Mouse (Mus musculus) liver, embryonic 15.5 days (tissue): Measurements from ENCODE around the gene Fgf4. TPM values are rescaled to one million over a fixed set of nuclear protein-coding genes. Genes with fewer than 3 reads are reported as not detected.

ENCODE experiments used
- ATAC-seq: fragments of 200-750 bp; cut with Nextera tagmentation; 2 replicates; pipeline ENCODE4 v1.8.0; 2017; ENCODE audit warnings: moderate number of reproducible peaks, mild to moderate bottlenecking, moderate library complexity; ENCODE audit not compliant: insufficient read depth
- H3K27ac ChIP-seq: fragments of 300-500 bp; sonication (generic); replicated peaks from 2 replicates; pipeline ENCODE4 v1.5.1; 2015; ENCODE audit warnings: mild to moderate bottlenecking, inconsistent platforms
- H3K27me3 ChIP-seq: fragments of 300-500 bp; sonication (generic); 2 replicates; pipeline ENCODE4 v1.6.1; 2015; ENCODE audit warnings: mild to moderate bottlenecking, inconsistent platforms
- H3K36me3 ChIP-seq: fragments of 300-500 bp; sonication (generic); replicated peaks from 2 replicates; pipeline ENCODE4 v1.6.1; 2015; ENCODE audit warnings: moderate library complexity, mild to moderate bottlenecking, inconsistent platforms
- H3K4me1 ChIP-seq: fragments of 300-500 bp; sonication (generic); replicated peaks from 2 replicates; pipeline ENCODE4 v1.6.1; 2015; ENCODE audit warnings: inconsistent platforms
- H3K4me2 ChIP-seq: fragments of 300-500 bp; sonication (generic); 2 replicates; pipeline ENCODE4 v1.6.1; 2015; ENCODE audit warnings: moderate library complexity, mild to moderate bottlenecking, inconsistent platforms
- H3K4me3 ChIP-seq: fragments of 300-500 bp; sonication (generic); replicated peaks from 2 replicates; pipeline ENCODE4 v1.5.1; 2015; ENCODE audit warnings: mild to moderate bottlenecking, inconsistent platforms
- H3K9ac ChIP-seq: fragments of 300-500 bp; sonication (generic); 2 replicates; pipeline ENCODE4 v1.6.1; 2015; ENCODE audit warnings: moderate library complexity, mild to moderate bottlenecking, inconsistent platforms
- H3K9me3 ChIP-seq: fragments of 300-500 bp; sonication (generic); replicated peaks from 2 replicates; pipeline ENCODE4 v1.6.1; 2016; ENCODE audit warnings: inconsistent platforms
- WGBS: fragments of 180-500 bp; shearing (Covaris S2); methylation state at CpG from one replicate; pipeline ENCODE4 v1.1.7; 2015; ENCODE audit warnings: mixed read lengths; ENCODE audit not compliant: insufficient replicate concordance; 5-methylcytosine and 5-hydroxymethylcytosine counted together
- polyA plus RNA-seq: library from polyadenylated mRNA; unstranded; fragments of >200 nt; fragmentation: Nextera tagmentation; extraction: Ambion mirVana; gene quantifications from 2 replicates; pipeline ENCODE4 v1.2.1, GENCODE M21; 2015

Gene Fgf4
- polyA plus RNA-seq, 1 experiment from 2014 or later, result not detected

- Histone ChIP-seq H3K27ac (no peak overlapping the region), H3K4me1 (no peaks in the 10 kb centered on the region), H3K9ac (no peak overlapping the region), H3K4me3 (no peak overlapping the region), H3K9me3 (no peaks in the 10 kb centered on the region), H3K4me2 (no peak overlapping the region), H3K27me3 (peaks cover 47% of the 10 kb centered on the region), H3K36me3 (no peaks in the 10 kb centered on the region)
- ATAC-seq, result no peak
- 47% methylated on average over 3 of the region's 3 CpGs for WGBS
Measured at GRCm38 (mm10) chr7:144851321-144851720, 4.2 kb downstream of the Fgf4 start.

DNA sequence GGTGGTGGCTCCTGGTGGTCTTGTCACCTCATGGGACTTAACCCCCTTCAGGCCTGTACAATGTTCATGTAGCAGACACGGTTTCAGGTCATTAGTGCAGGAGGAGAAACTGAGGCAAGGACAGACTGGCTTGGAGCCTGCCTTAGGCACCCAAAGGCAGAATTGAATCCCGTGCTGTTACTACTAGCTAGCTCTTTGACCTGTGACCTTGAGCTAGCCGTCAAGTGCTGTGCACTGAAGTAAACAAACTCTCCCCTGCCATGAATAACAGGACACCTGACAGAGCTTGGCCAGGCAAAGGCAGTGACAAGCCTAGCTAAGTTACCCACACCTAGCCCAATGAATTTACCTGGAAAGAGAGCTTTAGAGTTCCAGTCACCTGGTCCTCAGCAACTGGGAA is 7.8 kb downstream of the Fgf4 start:
- Histone ChIP-seq H3K4me3 (no peak overlapping the region), H3K4me1 (no peaks in the 10 kb centered on the region), H3K36me3 (no peaks in the 10 kb centered on the region), H3K27ac (no peak overlapping the region), H3K9me3 (no peaks in the 10 kb centered on the region), H3K27me3 (peaks cover 63% of the 10 kb centered on the region), H3K4me2 (no peak overlapping the region), H3K9ac (no peak overlapping the region)
- no peak for ATAC-seq
- WGBS, result 39% methylated on average over 3 of the region's 3 CpGs

- H3K36me3 ChIP-seq, result no peaks in the 10 kb centered on the region
- H3K4me3 ChIP-seq, result no peak overlapping the region
- peaks cover 72% of the 10 kb centered on the region for H3K27me3 ChIP-seq
- no peaks in the 10 kb centered on the region for H3K4me1 ChIP-seq
- no peaks in the 10 kb centered on the region for H3K9me3 ChIP-seq
- H3K9ac ChIP-seq, result no peak overlapping the region
- ATAC-seq, result no peak
- 52% methylated on average over 7 of the region's 7 CpGs for WGBS
- no peak overlapping the region for H3K4me2 ChIP-seq
- H3K27ac ChIP-seq, result no peak overlapping the region
Measured at GRCm38 (mm10) chr7:144857158-144857557, 10.0 kb downstream of the Fgf4 start.

GRCm38 (mm10) chr7:144857826-144858342 is 10.7 kb downstream of the Fgf4 start:
- Histone ChIP-seq H3K4me2 (no peak overlapping the region), H3K9me3 (no peaks in the 10 kb centered on the region), H3K27me3 (peaks cover 77% of the 10 kb centered on the region), H3K27ac (no peak overlapping the region), H3K4me3 (no peak overlapping the region), H3K4me1 (no peaks in the 10 kb centered on the region), H3K36me3 (no peaks in the 10 kb centered on the region), H3K9ac (no peak overlapping the region)
- WGBS, result 63% methylated on average over 3 of the region's 3 CpGs
- no peak for ATAC-seq

DNA sequence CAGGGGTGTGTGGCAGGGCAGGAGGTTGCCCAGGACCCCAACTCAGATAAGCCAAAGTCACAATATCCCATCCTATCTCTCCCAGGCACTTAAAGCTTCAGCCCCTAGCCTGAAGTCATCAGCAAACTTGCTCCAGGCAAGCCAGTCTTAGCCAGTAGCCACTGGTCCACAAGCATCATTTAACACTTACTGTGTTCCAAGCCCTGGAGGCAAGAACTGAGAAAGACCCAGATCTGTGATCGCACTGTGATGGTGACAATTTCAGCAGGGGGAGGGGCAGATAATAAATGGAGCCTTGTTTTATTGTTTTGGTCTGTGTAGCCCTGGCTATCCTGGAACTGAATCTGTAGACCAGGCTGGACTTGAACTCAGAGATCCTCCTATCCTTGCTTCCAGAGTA is 11.5 kb downstream of the Fgf4 start:
- Histone ChIP-seq H3K9ac (no peak overlapping the region), H3K4me1 (no peaks in the 10 kb centered on the region), H3K4me3 (no peak overlapping the region), H3K4me2 (no peak overlapping the region), H3K36me3 (no peaks in the 10 kb centered on the region), H3K27me3 (peaks cover 79% of the 10 kb centered on the region), H3K27ac (no peak overlapping the region), H3K9me3 (no peaks in the 10 kb centered on the region)
- WGBS, result 71% methylated on average over 1 of the region's 1 CpGs
- ATAC-seq, result no peak

- H3K9me3 ChIP-seq, result no peaks in the 10 kb centered on the region
- H3K4me1 ChIP-seq, result no peaks in the 10 kb centered on the region
- H3K27me3 ChIP-seq, result peaks cover 85% of the 10 kb centered on the region
- WGBS, result 3% methylated on average over 70 of the region's 72 CpGs
- H3K36me3 ChIP-seq, result no peaks in the 10 kb centered on the region
- no peak overlapping the region for H3K4me2 ChIP-seq
- no peak overlapping the region for H3K27ac ChIP-seq
- no peak for ATAC-seq
- H3K9ac ChIP-seq, result no peak overlapping the region
- H3K4me3 ChIP-seq, result no peak overlapping the region
Measured at GRCm38 (mm10) chr7:144861056-144861768, 14.0 kb downstream of the Fgf4 start.

DNA sequence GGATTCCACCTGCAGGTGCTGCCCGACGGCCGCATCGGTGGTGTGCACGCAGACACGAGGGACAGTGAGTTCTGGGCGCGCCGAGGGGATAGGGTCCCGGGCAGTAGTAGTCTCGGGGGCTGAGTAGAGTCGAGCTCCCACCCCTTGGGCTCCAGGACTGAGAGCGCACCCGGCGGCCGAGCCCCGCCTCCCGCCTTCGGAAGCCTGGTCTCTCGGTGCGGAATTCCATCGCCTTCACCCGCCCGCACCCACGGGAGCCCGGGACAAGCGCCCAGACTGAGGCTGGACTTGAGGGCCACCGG is 14.6 kb downstream of the Fgf4 start:
- under 1% methylated on average over 28 of the region's 28 CpGs for WGBS
- H3K9me3 ChIP-seq, result no peaks in the 10 kb centered on the region
- H3K4me2 ChIP-seq, result no peak overlapping the region
- H3K4me1 ChIP-seq, result no peaks in the 10 kb centered on the region
- ATAC-seq, result no peak
- H3K27ac ChIP-seq, result no peak overlapping the region
- H3K9ac ChIP-seq, result no peak overlapping the region
- no peak overlapping the region for H3K4me3 ChIP-seq
- peaks cover 86% of the 10 kb centered on the region for H3K27me3 ChIP-seq
- H3K36me3 ChIP-seq, result no peaks in the 10 kb centered on the region

DNA sequence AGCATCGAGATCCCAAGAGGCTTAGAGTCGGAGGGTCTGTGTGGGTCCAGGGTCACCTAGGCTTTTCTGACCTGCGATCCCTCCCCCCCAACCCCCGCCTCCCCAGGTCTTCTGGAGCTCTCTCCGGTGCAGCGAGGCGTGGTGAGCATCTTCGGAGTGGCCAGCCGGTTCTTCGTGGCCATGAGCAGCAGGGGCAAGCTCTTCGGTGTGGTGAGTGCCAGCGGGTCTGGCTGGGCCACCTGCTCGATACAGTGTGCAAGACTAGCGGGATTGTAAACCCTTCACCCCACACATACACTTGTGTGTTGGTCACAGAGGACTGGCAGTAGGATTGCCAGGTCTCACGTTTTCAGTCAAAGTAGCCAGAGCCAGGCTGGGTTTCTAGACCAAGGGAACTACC is 15.0 kb downstream of the Fgf4 start:
- H3K9me3 ChIP-seq, result no peaks in the 10 kb centered on the region
- no peak overlapping the region for H3K4me3 ChIP-seq
- WGBS, result 3% methylated on average over 15 of the region's 15 CpGs
- ATAC-seq, result no peak
- H3K4me1 ChIP-seq, result no peaks in the 10 kb centered on the region
- H3K27me3 ChIP-seq, result peaks cover 91% of the 10 kb centered on the region
- no peak overlapping the region for H3K27ac ChIP-seq
- no peak overlapping the region for H3K4me2 ChIP-seq
- H3K36me3 ChIP-seq, result no peaks in the 10 kb centered on the region
- H3K9ac ChIP-seq, result no peak overlapping the region

DNA sequence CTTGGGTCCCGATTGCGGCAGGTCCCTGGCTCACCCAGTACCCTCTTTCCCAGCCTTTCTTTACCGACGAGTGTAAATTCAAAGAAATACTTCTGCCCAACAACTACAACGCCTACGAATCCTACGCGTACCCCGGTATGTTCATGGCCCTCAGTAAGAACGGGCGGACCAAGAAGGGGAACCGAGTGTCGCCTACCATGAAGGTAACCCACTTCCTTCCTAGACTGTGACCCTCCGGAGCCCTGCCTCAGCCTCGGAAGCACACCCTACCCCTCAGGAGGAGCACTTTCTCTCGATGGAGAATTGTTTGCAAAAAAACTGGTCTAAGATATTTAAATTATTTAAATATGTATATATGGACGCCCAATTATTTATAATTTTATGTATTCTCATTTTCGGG is 15.5 kb downstream of the Fgf4 start:
- Histone ChIP-seq H3K4me1 (no peaks in the 10 kb centered on the region), H3K4me3 (no peak overlapping the region), H3K36me3 (no peaks in the 10 kb centered on the region), H3K4me2 (no peak overlapping the region), H3K27me3 (peaks cover 96% of the 10 kb centered on the region), H3K9ac (no peak overlapping the region), H3K9me3 (no peaks in the 10 kb centered on the region), H3K27ac (no peak overlapping the region)
- ATAC-seq, result no peak
- WGBS, result 1% methylated on average over 18 of the region's 18 CpGs

- Histone ChIP-seq H3K4me3 (no peak overlapping the region), H3K9me3 (no peaks in the 10 kb centered on the region), H3K36me3 (no peaks in the 10 kb centered on the region), H3K4me2 (no peak overlapping the region), H3K27me3 (peaks cover 94% of the 10 kb centered on the region), H3K27ac (no peak overlapping the region), H3K9ac (no peak overlapping the region), H3K4me1 (no peaks in the 10 kb centered on the region)
- ATAC-seq, result no peak
- WGBS, result 6% methylated on average over 11 of the region's 11 CpGs
Measured at GRCm38 (mm10) chr7:144863196-144863595, 16.0 kb downstream of the Fgf4 start.

DNA sequence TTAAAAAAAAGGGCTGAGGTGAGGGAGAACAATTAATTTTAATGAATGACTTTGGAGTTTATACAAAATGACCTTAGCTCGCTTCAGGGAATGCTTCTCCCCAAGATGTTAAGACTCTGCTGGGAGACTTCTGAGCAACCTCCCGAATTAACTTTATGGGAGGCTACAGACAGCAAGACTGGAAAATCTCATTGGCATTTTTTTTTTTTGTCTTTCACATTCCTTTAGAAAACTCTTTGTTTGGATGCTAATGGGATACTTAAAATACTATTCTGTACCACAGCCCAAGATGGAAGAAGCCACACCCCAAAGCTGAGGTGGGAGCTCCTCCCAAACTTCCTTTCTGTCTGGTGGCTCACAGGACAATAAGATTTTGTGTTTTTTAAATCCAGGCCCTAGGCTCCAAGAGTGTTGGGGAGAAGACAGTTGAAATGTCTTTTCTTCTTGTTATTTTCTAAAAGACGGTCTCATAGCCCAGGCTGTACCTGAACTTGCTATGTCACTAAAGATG is 17.0 kb downstream of the Fgf4 start:
- Histone ChIP-seq H3K9ac (no peak overlapping the region), H3K27me3 (peaks cover 89% of the 10 kb centered on the region), H3K9me3 (no peaks in the 10 kb centered on the region), H3K27ac (no peak overlapping the region), H3K36me3 (no peaks in the 10 kb centered on the region), H3K4me3 (no peak overlapping the region), H3K4me1 (no peaks in the 10 kb centered on the region), H3K4me2 (no peak overlapping the region)
- no peak for ATAC-seq
- WGBS, result 49% methylated on average over 3 of the region's 3 CpGs

DNA sequence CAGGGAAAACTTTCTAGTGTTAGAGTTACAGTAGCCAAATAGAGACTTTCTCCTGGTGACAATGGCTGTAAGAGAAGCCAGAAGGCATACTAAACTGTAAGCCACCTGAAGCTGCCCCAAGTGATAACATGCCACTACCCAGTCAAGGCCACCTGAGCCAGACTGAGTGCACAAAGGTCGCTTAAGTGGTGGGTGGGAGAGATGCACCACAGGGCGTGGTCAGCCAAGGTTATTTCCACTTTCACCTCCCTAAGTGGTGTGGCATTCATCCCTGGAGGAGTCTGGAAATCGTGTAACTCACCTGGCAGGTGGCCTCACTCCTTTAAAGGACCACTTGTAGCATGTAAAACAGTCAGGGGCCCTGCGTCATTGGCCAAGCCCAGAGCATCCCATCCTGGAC is 20.0 kb downstream of the Fgf4 start:
- no peak overlapping the region for H3K9ac ChIP-seq
- H3K4me1 ChIP-seq, result no peaks in the 10 kb centered on the region
- H3K9me3 ChIP-seq, result no peaks in the 10 kb centered on the region
- H3K27me3 ChIP-seq, result peaks cover 65% of the 10 kb centered on the region
- no peak overlapping the region for H3K27ac ChIP-seq
- H3K36me3 ChIP-seq, result no peaks in the 10 kb centered on the region
- H3K4me2 ChIP-seq, result no peak overlapping the region
- H3K4me3 ChIP-seq, result no peak overlapping the region
- 44% methylated on average over 4 of the region's 4 CpGs for WGBS
- ATAC-seq, result no peak
